Mouse (Mus musculus) ES-Bruce4 (cell line): ENCODE measurements around the gene Smoc1.

Source experiments
- CTCF ChIP-seq: IDR thresholded peaks from one replicate; pipeline ENCODE4 v1.8.1; 2011; ENCODE audit warnings: low read depth, low read length
- POLR2A ChIP-seq: IDR thresholded peaks from one replicate; pipeline ENCODE4 v1.8.1; 2011; ENCODE audit warnings: low read length; ENCODE audit not compliant: insufficient read depth

GRCm38 (mm10) chr12:80995326-80995725 is 31.3 kb upstream of the Smoc1 start:
- TF ChIP-seq CTCF (no peak), POLR2A (no peak)
